Mouse (Mus musculus) CD4-positive, CD25-positive, alpha-beta regulatory T cell, adult 2 months (primary cell): ENCODE measurements at regions not wholly inside any gene's neighbourhood (a gene's known extent, or its start where the extent isn't known, plus 50 kb on each side); places are given as distances from the start of the nearest gene placed in this dataset.

ENCODE experiments used
- DNase-seq: peaks from one replicate; pipeline ENCODE4 v3.0.0-alpha.2; 2012; ENCODE audit warnings: low read depth, low spot score

GRCm38 (mm10) chr16:86000846-86001245, 99.2 kb upstream of the Adamts5 start:
- DNase-seq, result no peak

GRCm38 (mm10) chr16:85985841-85986240, 84.2 kb upstream of the Adamts5 start:
- DNase-seq, result no peak

GRCm38 (mm10) chr16:85977102-85977501, 75.5 kb upstream of the Adamts5 start:
- DNase-seq, result no peak

GRCm38 (mm10) chr16:85966892-85967444, 65.3 kb upstream of the Adamts5 start:
- DNase-seq, result no peak

- DNase-seq, result no peak
These were observed 64.6 kb upstream of the Adamts5 start for GRCm38 (mm10) chr16:85966251-85966650.

- no peak for DNase-seq
These were observed 63.0 kb upstream of the Adamts5 start for GRCm38 (mm10) chr16:85964352-85965210.

GRCm38 (mm10) chr16:85956006-85956562, 54.5 kb upstream of the Adamts5 start:
- no peak for DNase-seq

- no peak for DNase-seq
These were observed 50.0 kb upstream of the Adamts5 start for GRCm38 (mm10) chr16:85951628-85952027.
